Mouse (Mus musculus) C2C12 (cell line): ENCODE data around the gene Gm11037. TPM values are rescaled to one million over a fixed set of nuclear protein-coding genes. Genes with fewer than 3 reads are reported as not detected.
A peak's percentile ranks its signal among the peaks of the same experiment; 100 is the strongest.

Experiments
- H3K27me3 ChIP-seq: one replicate; pipeline ENCODE4 v1.6.1; 2011; ENCODE audit not compliant: control insufficient read depth, insufficient read depth, insufficient read length
- H3K36me3 ChIP-seq: one replicate; pipeline ENCODE4 v1.6.1; 2011; ENCODE audit not compliant: control insufficient read depth, insufficient read depth
- H3K4me3 ChIP-seq: one replicate; pipeline ENCODE4 v1.5.1; 2011; ENCODE audit warnings: mild to moderate bottlenecking, control low read depth; ENCODE audit not compliant: poor library complexity, insufficient read depth, severe bottlenecking
- H3K79me2 ChIP-seq: one replicate; pipeline ENCODE4 v1.6.1; 2011; ENCODE audit not compliant: control insufficient read depth, insufficient read depth
- H3K79me3 ChIP-seq: one replicate; pipeline ENCODE4 v1.6.1; 2011; ENCODE audit warnings: low read depth, control low read depth
- H3ac ChIP-seq: one replicate; pipeline ENCODE3; 2011; ENCODE audit warnings: low read depth; ENCODE audit not compliant: control insufficient read depth, insufficient read length
- CEBPB ChIP-seq: IDR thresholded peaks from one replicate; pipeline ENCODE4 v1.6.1; 2011; ENCODE audit warnings: low read depth, mild to moderate bottlenecking, control low read depth, moderate library complexity
- CTCF ChIP-seq: IDR thresholded peaks from one replicate; pipeline ENCODE4 v1.5.1; 2011; ENCODE audit not compliant: control insufficient read depth, insufficient read depth, insufficient read length
- FOSL1 ChIP-seq: IDR thresholded peaks from one replicate; pipeline ENCODE4 v1.8.0; 2011; ENCODE audit warnings: mild to moderate bottlenecking, low read length; ENCODE audit not compliant: poor library complexity, insufficient read depth, severe bottlenecking
- MAX ChIP-seq: IDR thresholded peaks from one replicate; pipeline ENCODE4 v1.6.1; 2011; ENCODE audit warnings: mild to moderate bottlenecking, control low read depth
- MYOD1 ChIP-seq: IDR thresholded peaks from one replicate; pipeline ENCODE4 v1.6.1; 2011; ENCODE audit warnings: low read depth; ENCODE audit not compliant: control insufficient read depth, insufficient read length
- MYOG ChIP-seq: IDR thresholded peaks from one replicate; pipeline ENCODE4 v1.6.1; 2011; ENCODE audit not compliant: control insufficient read depth, insufficient read length; ENCODE audit errors: extremely low read depth
- USF1 ChIP-seq: IDR thresholded peaks from one replicate; pipeline ENCODE4 v1.6.1; 2011; ENCODE audit warnings: low read depth, mild to moderate bottlenecking, control low read depth, moderate library complexity
- polyA plus RNA-seq: library from polyadenylated mRNA; unstranded; fragments of >200 nt; fragmentation: generic; extraction: Trizol; gene quantifications from one replicate; pipeline ENCODE4 v1.2.1, GENCODE M21; 2012; ENCODE audit warnings: missing spikeins

The Gm11037 gene
- polyA plus RNA-seq, 1 experiment = not detected

GRCm38 (mm10) chr2:131175286-131175944, 42.1 kb downstream of the Gm11037 start:
- Histone ChIP-seq H3K79me3 (peaks cover 34% of the 10 kb centered on the region), H3K36me3 (peaks cover 13% of the 10 kb centered on the region), H3K27me3 (no peaks in the 10 kb centered on the region), H3ac (no peak overlapping the region), H3K79me2 (peaks cover 46% of the 10 kb centered on the region), H3K4me3 (no peak overlapping the region)
- TF ChIP-seq FOSL1 = no peak
- no peak for TF ChIP-seq CTCF

GRCm38 (mm10) chr2:131175945-131176309, 42.6 kb downstream of the Gm11037 start:
- H3K79me3 ChIP-seq = peaks cover 36% of the 10 kb centered on the region
- no peaks in the 10 kb centered on the region for H3K27me3 ChIP-seq
- H3K36me3 ChIP-seq = peaks cover 13% of the 10 kb centered on the region
- H3ac ChIP-seq = no peak overlapping the region
- H3K4me3 ChIP-seq = no peak overlapping the region
- TF ChIP-seq MYOG (no peak), MYOD1 (no peak), USF1 (no peak), CTCF (no peak), CEBPB (no peak), MAX (no peak)
- peaks cover 46% of the 10 kb centered on the region for H3K79me2 ChIP-seq

- H3K36me3 ChIP-seq = peaks cover 13% of the 10 kb centered on the region
- H3ac ChIP-seq = no peak overlapping the region
- peaks cover 46% of the 10 kb centered on the region for H3K79me2 ChIP-seq
- H3K27me3 ChIP-seq = no peaks in the 10 kb centered on the region
- peaks cover 36% of the 10 kb centered on the region for H3K79me3 ChIP-seq
- no peak for TF ChIP-seq USF1
- no peak for TF ChIP-seq MAX
- TF ChIP-seq FOSL1 = no peak
- no peak for TF ChIP-seq CTCF
- TF ChIP-seq CEBPB = no peak
- no peak for TF ChIP-seq MYOD1
- TF ChIP-seq MYOG = no peak
- H3K4me3 ChIP-seq = no peak overlapping the region
Measured at GRCm38 (mm10) chr2:131176491-131176890, 43.2 kb downstream of the Gm11037 start.

- peak; percentile 61 for TF ChIP-seq USF1
- TF ChIP-seq CEBPB = no peak
- TF ChIP-seq MYOG = no peak
- no peak for TF ChIP-seq FOSL1
- TF ChIP-seq MAX = peak; percentile 39
- peak overlapping the region; percentile 83 for H3K4me3 ChIP-seq
- H3K36me3 ChIP-seq = peaks cover 13% of the 10 kb centered on the region
- H3K79me3 ChIP-seq = peaks cover 36% of the 10 kb centered on the region
- peaks cover 46% of the 10 kb centered on the region for H3K79me2 ChIP-seq
- H3ac ChIP-seq = peak overlapping the region; percentile 29
- H3K27me3 ChIP-seq = no peaks in the 10 kb centered on the region
Measured at GRCm38 (mm10) chr2:131177932-131178331, 44.6 kb downstream of the Gm11037 start.

- Histone ChIP-seq H3K79me2 (peaks cover 46% of the 10 kb centered on the region), H3K27me3 (no peaks in the 10 kb centered on the region), H3ac (peak overlapping the region; percentile 90), H3K79me3 (peaks cover 36% of the 10 kb centered on the region), H3K36me3 (peaks cover 13% of the 10 kb centered on the region), H3K4me3 (peak overlapping the region; percentile 83)
- no peak for TF ChIP-seq MYOD1
- no peak for TF ChIP-seq CEBPB
- TF ChIP-seq FOSL1 = no peak
- TF ChIP-seq USF1 = no peak
- TF ChIP-seq MYOG = no peak
- no peak for TF ChIP-seq MAX
- TF ChIP-seq CTCF = no peak
Measured at GRCm38 (mm10) chr2:131178828-131179245, 45.5 kb downstream of the Gm11037 start.
